Mouse (Mus musculus): ENCODE measurements at regions not wholly inside any gene's neighbourhood (a gene's known extent, or its start where the extent isn't known, plus 50 kb on each side); places are given as distances from the start of the nearest gene placed in this dataset.

GRCm38 (mm10) chr2:137764785-137765184 lies 491.6 kb upstream of the Btbd3 start:
- H3K4me2 ChIP-seq (ENCODE audit: low read depth, low read length, severe bottlenecking), result no peak overlapping the region
- H3K9ac ChIP-seq (ENCODE audit: low read length), result no peak overlapping the region
- no peaks in the 10 kb centered on the region for H3K9me3 ChIP-seq (ENCODE audit: control insufficient read depth, low read length)
- no peak overlapping the region for H3K27ac ChIP-seq (ENCODE audit: low read depth, low read length)
- no peak for DNase-seq (ENCODE audit: low spot score)
- no peaks in the 10 kb centered on the region for H3K27me3 ChIP-seq (ENCODE audit: control insufficient read depth, insufficient read depth, low read length)
- no peak overlapping the region for H3K4me3 ChIP-seq (ENCODE audit: low read depth, low read length)
- H3K36me3 ChIP-seq (ENCODE audit: control insufficient read depth, insufficient read depth, low read length), result no peaks in the 10 kb centered on the region
- no peak for ATAC-seq (replicated peaks; ENCODE audit: low FRiP score)
- no peaks in the 10 kb centered on the region for H3K4me1 ChIP-seq (replicated peaks; ENCODE audit: control insufficient read depth, insufficient read depth, low read length)

DNA sequence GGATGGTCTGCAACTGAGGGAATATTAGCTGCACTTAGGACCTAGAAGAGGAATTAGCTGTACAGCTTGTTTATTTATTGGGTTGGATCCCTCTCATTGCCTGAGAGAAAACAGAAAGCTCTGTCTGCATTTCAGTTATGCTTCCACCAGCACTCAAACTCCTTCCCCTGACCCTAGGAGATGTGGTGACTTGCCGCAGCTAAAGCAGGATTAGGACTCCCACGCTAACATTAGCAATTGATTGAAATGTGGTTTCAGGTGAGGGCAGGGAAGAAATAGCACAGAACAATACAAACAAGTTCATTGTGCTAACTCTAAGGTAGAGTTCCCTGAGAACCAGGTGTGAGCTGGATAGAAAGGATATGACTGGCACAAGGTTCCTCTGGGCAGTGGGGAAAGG lies 496.9 kb upstream of the Btbd3 start:
- no peaks in the 10 kb centered on the region for H3K36me3 ChIP-seq (ENCODE audit: control insufficient read depth, insufficient read depth, low read length)
- no peak overlapping the region for H3K4me3 ChIP-seq (ENCODE audit: low read depth, low read length)
- no peak overlapping the region for H3K27ac ChIP-seq (ENCODE audit: low read depth, low read length)
- H3K4me1 ChIP-seq (replicated peaks; ENCODE audit: control insufficient read depth, insufficient read depth, low read length), result no peaks in the 10 kb centered on the region
- no peak overlapping the region for H3K9ac ChIP-seq (ENCODE audit: low read length)
- ATAC-seq (replicated peaks; ENCODE audit: low FRiP score), result no peak
- H3K4me2 ChIP-seq (ENCODE audit: low read depth, low read length, severe bottlenecking), result no peak overlapping the region
- 81% methylated on average over 2 of the region's 2 CpGs for WGBS
- H3K27me3 ChIP-seq (ENCODE audit: control insufficient read depth, insufficient read depth, low read length), result no peaks in the 10 kb centered on the region
- no peak for DNase-seq (ENCODE audit: low spot score)
- H3K9me3 ChIP-seq (ENCODE audit: control insufficient read depth, low read length), result no peaks in the 10 kb centered on the region

DNA sequence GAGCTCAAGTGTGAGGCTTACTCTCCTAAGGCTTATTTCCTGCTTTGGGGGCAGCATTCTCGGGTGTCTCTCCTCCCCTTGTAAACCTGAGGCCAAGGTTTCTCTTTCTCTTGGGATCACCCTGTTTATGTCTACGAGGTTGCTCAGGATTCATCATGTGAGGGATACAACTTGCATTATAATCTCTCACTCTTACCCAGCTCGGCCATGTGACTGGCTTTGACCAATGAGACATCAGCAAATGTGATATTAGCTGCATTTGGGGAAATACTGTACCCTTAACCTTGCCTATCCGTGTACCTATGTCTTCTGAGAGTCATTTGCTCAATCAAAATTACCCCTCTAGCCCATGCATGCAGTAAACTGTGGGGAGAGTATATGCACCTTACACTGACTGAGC lies 498.0 kb upstream of the Btbd3 start:
- Histone ChIP-seq H3K9me3 (ENCODE audit: control insufficient read depth, low read length) (no peaks in the 10 kb centered on the region), H3K36me3 (ENCODE audit: control insufficient read depth, insufficient read depth, low read length) (no peaks in the 10 kb centered on the region), H3K27ac (ENCODE audit: low read depth, low read length) (0 out of 2 replicates have a peak overlapping the region, but pooled peaks have one; percentile 4), H3K27me3 (ENCODE audit: control insufficient read depth, insufficient read depth, low read length) (no peaks in the 10 kb centered on the region), H3K4me1 (replicated peaks; ENCODE audit: control insufficient read depth, insufficient read depth, low read length) (no peaks in the 10 kb centered on the region), H3K4me3 (ENCODE audit: low read depth, low read length) (no peak overlapping the region), H3K4me2 (ENCODE audit: low read depth, low read length, severe bottlenecking) (no peak overlapping the region), H3K9ac (ENCODE audit: low read length) (no peak overlapping the region)
- DNase-seq (ENCODE audit: low spot score) (no peak), ATAC-seq (replicated peaks; ENCODE audit: low FRiP score) (no peak)
- 75% methylated on average over 4 of the region's 4 CpGs for WGBS

GRCm38 (mm10) chr2:137757231-137758212 lies 498.8 kb upstream of the Btbd3 start:
- Histone ChIP-seq H3K4me1 (replicated peaks; ENCODE audit: control insufficient read depth, insufficient read depth, low read length) (no peaks in the 10 kb centered on the region), H3K4me2 (ENCODE audit: low read depth, low read length, severe bottlenecking) (no peak overlapping the region), H3K27me3 (ENCODE audit: control insufficient read depth, insufficient read depth, low read length) (no peaks in the 10 kb centered on the region), H3K9me3 (ENCODE audit: control insufficient read depth, low read length) (no peaks in the 10 kb centered on the region), H3K9ac (ENCODE audit: low read length) (no peak overlapping the region; the same call in 1 of the 2 replicates), H3K36me3 (ENCODE audit: control insufficient read depth, insufficient read depth, low read length) (no peaks in the 10 kb centered on the region), H3K4me3 (ENCODE audit: low read depth, low read length) (no peak overlapping the region), H3K27ac (ENCODE audit: low read depth, low read length) (0 out of 2 replicates have a peak overlapping the region, but pooled peaks have one; percentile 4)
- WGBS, result 54% methylated on average over 13 of the region's 13 CpGs
- no peak; the same call in 1 of the 2 replicates for ATAC-seq (replicated peaks; ENCODE audit: low FRiP score)
- DNase-seq (ENCODE audit: low spot score), result no peak

- Histone ChIP-seq H3K36me3 (ENCODE audit: control insufficient read depth, insufficient read depth, low read length) (no peaks in the 10 kb centered on the region), H3K4me1 (replicated peaks; ENCODE audit: control insufficient read depth, insufficient read depth, low read length) (no peaks in the 10 kb centered on the region), H3K4me3 (ENCODE audit: low read depth, low read length) (no peak overlapping the region), H3K27ac (ENCODE audit: low read depth, low read length) (no peak overlapping the region), H3K9ac (ENCODE audit: low read length) (no peak overlapping the region), H3K27me3 (ENCODE audit: control insufficient read depth, insufficient read depth, low read length) (no peaks in the 10 kb centered on the region), H3K4me2 (ENCODE audit: low read depth, low read length, severe bottlenecking) (no peak overlapping the region), H3K9me3 (ENCODE audit: control insufficient read depth, low read length) (no peaks in the 10 kb centered on the region)
- no peak for DNase-seq (ENCODE audit: low spot score)
- ATAC-seq (replicated peaks; ENCODE audit: low FRiP score), result no peak
- WGBS, result 9% methylated on average over 3 of the region's 3 CpGs
Observed at GRCm38 (mm10) chr2:137756220-137756619, 500.1 kb upstream of the Btbd3 start.

GRCm38 (mm10) chr2:137754481-137754880 lies 501.9 kb upstream of the Btbd3 start:
- Histone ChIP-seq H3K9me3 (ENCODE audit: control insufficient read depth, low read length) (no peaks in the 10 kb centered on the region), H3K36me3 (ENCODE audit: control insufficient read depth, insufficient read depth, low read length) (no peaks in the 10 kb centered on the region), H3K27me3 (ENCODE audit: control insufficient read depth, insufficient read depth, low read length) (no peaks in the 10 kb centered on the region), H3K27ac (ENCODE audit: low read depth, low read length) (no peak overlapping the region), H3K9ac (ENCODE audit: low read length) (no peak overlapping the region), H3K4me1 (replicated peaks; ENCODE audit: control insufficient read depth, insufficient read depth, low read length) (no peaks in the 10 kb centered on the region), H3K4me2 (ENCODE audit: low read depth, low read length, severe bottlenecking) (no peak overlapping the region), H3K4me3 (ENCODE audit: low read depth, low read length) (no peak overlapping the region)
- ATAC-seq (replicated peaks; ENCODE audit: low FRiP score) (no peak), DNase-seq (ENCODE audit: low spot score) (no peak)
- 89% methylated on average over 3 of the region's 3 CpGs for WGBS

DNA sequence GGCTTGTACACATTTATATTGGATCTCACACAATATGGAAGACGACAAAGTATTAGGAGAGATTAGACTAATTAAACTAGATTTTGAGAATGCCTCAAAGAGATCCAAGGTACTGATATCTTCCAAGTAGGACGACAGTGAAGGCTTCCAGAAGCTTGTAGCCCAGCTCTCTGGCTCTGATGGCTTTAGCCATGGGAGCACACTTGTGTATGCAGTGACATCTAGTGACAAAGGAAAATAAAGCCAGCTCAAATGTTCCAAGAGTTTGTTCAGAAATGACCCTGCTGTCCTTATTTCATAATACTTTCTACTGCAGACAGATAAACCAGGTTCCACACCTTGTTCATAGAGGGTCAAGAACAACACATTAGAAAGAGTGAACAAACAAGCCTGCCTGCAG lies 524.0 kb upstream of the Btbd3 start:
- H3K9me3 ChIP-seq (ENCODE audit: control insufficient read depth, low read length), result no peaks in the 10 kb centered on the region
- 8% methylated on average over 2 of the region's 2 CpGs for WGBS
- H3K27ac ChIP-seq (ENCODE audit: low read depth, low read length), result no peak overlapping the region
- no peak overlapping the region for H3K4me3 ChIP-seq (ENCODE audit: low read depth, low read length)
- H3K36me3 ChIP-seq (ENCODE audit: control insufficient read depth, insufficient read depth, low read length), result no peaks in the 10 kb centered on the region
- H3K4me2 ChIP-seq (ENCODE audit: low read depth, low read length, severe bottlenecking), result no peak overlapping the region
- DNase-seq (ENCODE audit: low spot score) (no peak), ATAC-seq (replicated peaks; ENCODE audit: low FRiP score) (no peak)
- H3K27me3 ChIP-seq (ENCODE audit: control insufficient read depth, insufficient read depth, low read length), result peaks cover 2% of the 10 kb centered on the region; the same call in 1 of the 2 replicates
- no peaks in the 10 kb centered on the region; the same call in 1 of the 2 replicates for H3K4me1 ChIP-seq (replicated peaks; ENCODE audit: control insufficient read depth, insufficient read depth, low read length)
- H3K9ac ChIP-seq (ENCODE audit: low read length), result no peak overlapping the region

DNA sequence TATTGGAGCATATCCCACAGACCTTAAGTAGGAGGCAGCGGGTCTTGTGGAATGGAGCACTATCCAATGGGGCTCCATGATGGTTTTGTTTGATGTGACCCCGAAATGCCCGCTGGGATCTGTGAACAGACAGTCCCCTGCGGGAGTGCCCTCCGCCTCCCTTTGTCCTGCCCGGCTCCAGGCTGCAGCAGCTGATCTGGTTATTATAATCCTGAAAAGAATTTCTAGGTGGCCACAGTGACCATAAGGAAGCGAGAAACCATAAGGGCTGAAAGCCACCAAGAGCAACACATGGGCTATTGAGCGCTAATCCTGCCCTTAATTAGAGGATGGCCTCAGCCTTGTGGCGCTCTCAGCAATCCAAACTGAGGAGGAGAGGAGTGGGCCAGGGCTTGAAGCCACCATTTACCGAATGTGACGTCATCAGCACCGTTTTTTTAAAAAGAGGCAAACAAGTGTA lies 525.9 kb upstream of the Btbd3 start:
- ATAC-seq (replicated peaks; ENCODE audit: low FRiP score), result peak; percentile 81
- H3K9ac ChIP-seq (ENCODE audit: low read length), result no peak overlapping the region
- H3K4me3 ChIP-seq (ENCODE audit: low read depth, low read length), result no peak overlapping the region
- WGBS, result 18% methylated on average over 12 of the region's 12 CpGs
- H3K36me3 ChIP-seq (ENCODE audit: control insufficient read depth, insufficient read depth, low read length), result no peaks in the 10 kb centered on the region
- H3K27ac ChIP-seq (ENCODE audit: low read depth, low read length), result no peak overlapping the region
- peaks cover 2% of the 10 kb centered on the region; the same call in 1 of the 2 replicates for H3K27me3 ChIP-seq (ENCODE audit: control insufficient read depth, insufficient read depth, low read length)
- no peaks in the 10 kb centered on the region; the same call in 1 of the 2 replicates for H3K4me1 ChIP-seq (replicated peaks; ENCODE audit: control insufficient read depth, insufficient read depth, low read length)
- H3K4me2 ChIP-seq (ENCODE audit: low read depth, low read length, severe bottlenecking), result peak overlapping the region; percentile 21; the same call in 1 of the 2 replicates
- H3K9me3 ChIP-seq (ENCODE audit: control insufficient read depth, low read length), result no peaks in the 10 kb centered on the region
- DNase-seq (ENCODE audit: low spot score), result peak; percentile 65
